8 mouse cellular contexts compared by ENCODE assay signal in genomic region chr14:60688509-60689205, GRCm38 (mm10). TPM values are rescaled to one million over a fixed set of nuclear protein-coding genes. Genes with fewer than 3 reads are reported as not detected.
DNase-seq lines count a peak whose midpoint lies in the region; ATAC-seq lines count a peak whose summit lies in the region.

No protein-coding gene starts in this region.

- no peak overlapping the region for H3K27ac ChIP-seq in forebrain, embryonic 12.5 days
- H3K27ac ChIP-seq in hindbrain, embryonic 12.5 days: no peak overlapping the region

- no peak overlapping the region for H3K4me3 ChIP-seq in forebrain, embryonic 12.5 days (replicated peaks)
- no peak overlapping the region for H3K4me3 ChIP-seq in hindbrain, embryonic 12.5 days

- H3K9ac ChIP-seq in forebrain, embryonic 12.5 days: peak overlapping the region; percentile 26; the same call in 1 of the 2 replicates
- no peak overlapping the region for H3K9ac ChIP-seq in hindbrain, embryonic 12.5 days

- no peaks in the 10 kb centered on the region for H3K9me3 ChIP-seq in forebrain, embryonic 12.5 days
- no peaks in the 10 kb centered on the region for H3K9me3 ChIP-seq in hindbrain, embryonic 12.5 days (replicated peaks)

- peak; percentile 61 for DNase-seq in ES-CJ7 (ENCODE audit: low read depth, low spot score)
- DNase-seq in adrenal gland, postnatal 14 days: peak; percentile 81
- peak; percentile 62 to 72 for DNase-seq in layer of hippocampus, postnatal 36 days
- DNase-seq in lung, postnatal 14 days: peak; percentile 81
- peak; percentile 86 for DNase-seq in retina, embryonic 14.5 days (ENCODE audit: low spot score)

- no peak overlapping the region for H3K4me2 ChIP-seq in forebrain, embryonic 12.5 days
- H3K4me2 ChIP-seq in hindbrain, embryonic 12.5 days (replicated peaks): no peak overlapping the region

- peaks cover 21% of the 10 kb centered on the region for H3K36me3 ChIP-seq in forebrain, embryonic 12.5 days (replicated peaks)
- peaks cover 6% of the 10 kb centered on the region; the same call in 1 of the 2 replicates for H3K36me3 ChIP-seq in hindbrain, embryonic 12.5 days

- WGBS in forebrain, embryonic 12.5 days: 44% methylated on average over 7 of the region's 7 CpGs
- WGBS in hindbrain, embryonic 12.5 days: 26% methylated on average over 7 of the region's 7 CpGs

- peaks cover 79% of the 10 kb centered on the region for H3K4me1 ChIP-seq in forebrain, embryonic 12.5 days
- peaks cover 53% of the 10 kb centered on the region for H3K4me1 ChIP-seq in hindbrain, embryonic 12.5 days

- H3K27me3 ChIP-seq in forebrain, embryonic 12.5 days: no peaks in the 10 kb centered on the region
- H3K27me3 ChIP-seq in hindbrain, embryonic 12.5 days: no peaks in the 10 kb centered on the region

- ATAC-seq in forebrain, embryonic 12.5 days (ENCODE audit: low FRiP score): peak; percentile 55
- peak; percentile 65 for ATAC-seq in hindbrain, embryonic 12.5 days (ENCODE audit: low FRiP score)
- no peak for ATAC-seq in inflammation-experienced regulatory T-cells, adult 6 months

RNA-seq across cellular contexts. Expression of gene Spata13, which starts 54.9 kb away (rescaled TPM):
- 110 and 120 TPM in 2 replicates for total RNA-seq in adrenal gland, postnatal 14 days (2021)
- polyA plus RNA-seq in forebrain, embryonic 12.5 days (2016; fragmentation: Nextera tagmentation; extraction: Ambion mirVana): 121 and 128 TPM in 2 replicates
- polyA plus RNA-seq in hindbrain, embryonic 12.5 days (2016; fragmentation: Nextera tagmentation; extraction: Ambion mirVana): 53.7 and 63.2 TPM in 2 replicates
- 10 to 100 TPM; 25.6 to 31.8 TPM for total RNA-seq in layer of hippocampus, postnatal 36 days (2021)
- polyA plus RNA-seq in inflammation-experienced regulatory T-cells, adult 6 months (2017; shearing (Covaris generic)): 100 to 1,000 TPM in 1 of 3 experiments, 10 to 100 TPM in 2; 87.6 to 120 (median 95.0) TPM
